Mouse (Mus musculus): ENCODE data around the gene Srr.
A peak's percentile ranks its signal among the peaks of the same experiment; 100 is the strongest.

Gene Srr

DNA sequence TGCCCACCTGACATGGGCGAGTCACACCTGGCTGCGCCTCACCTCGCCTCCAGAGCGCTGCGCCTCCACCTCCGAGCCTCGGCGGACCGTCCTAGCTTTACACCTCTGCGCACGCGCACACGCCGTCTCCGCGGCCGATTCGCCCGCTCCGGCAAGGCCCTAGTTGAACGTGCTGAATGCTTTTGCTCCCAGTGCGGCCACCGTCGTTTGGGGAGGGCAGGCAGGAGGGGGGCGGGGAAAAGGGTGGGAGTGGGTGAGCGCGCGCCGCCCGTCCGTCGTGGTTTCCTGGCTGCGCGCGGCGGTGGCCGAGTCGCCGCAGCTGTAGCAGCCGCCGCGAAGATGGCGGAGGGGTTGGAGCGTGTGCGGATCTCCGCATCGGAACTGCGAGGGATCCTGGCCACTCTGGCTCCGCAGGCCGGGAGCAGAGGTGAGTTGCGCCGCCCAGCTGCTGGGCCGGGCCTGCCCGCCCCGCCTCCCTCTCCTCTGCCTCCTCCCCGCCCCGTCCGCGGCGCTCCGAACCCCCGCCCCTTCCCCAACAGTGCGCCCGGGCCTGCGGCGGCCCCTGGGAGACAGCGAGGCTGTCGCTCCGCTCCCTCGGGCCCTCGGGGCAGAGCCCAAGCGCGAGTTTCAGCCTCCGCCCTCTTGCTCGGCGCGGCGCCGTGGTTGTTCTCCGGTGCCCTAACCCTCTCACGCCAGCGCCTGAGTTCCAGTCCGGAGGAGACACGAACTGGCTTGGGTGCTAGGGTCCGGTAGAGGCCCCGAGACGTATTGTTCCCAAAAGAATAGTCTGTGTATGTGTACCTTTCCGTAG lies at the start of gene Srr, which contains the start of gene Smg6:
Gene Srr (minus strand): TSS at position 372 of the 811 bp plus-strand sequence.
Gene Smg6 (plus strand): TSS at position 247 of the 811 bp plus-strand sequence.
- peak; percentile 88 to 89 for DNase-seq (ENCODE audit: low read depth in 2 of 2, low spot score in 2 of 2)

DNA sequence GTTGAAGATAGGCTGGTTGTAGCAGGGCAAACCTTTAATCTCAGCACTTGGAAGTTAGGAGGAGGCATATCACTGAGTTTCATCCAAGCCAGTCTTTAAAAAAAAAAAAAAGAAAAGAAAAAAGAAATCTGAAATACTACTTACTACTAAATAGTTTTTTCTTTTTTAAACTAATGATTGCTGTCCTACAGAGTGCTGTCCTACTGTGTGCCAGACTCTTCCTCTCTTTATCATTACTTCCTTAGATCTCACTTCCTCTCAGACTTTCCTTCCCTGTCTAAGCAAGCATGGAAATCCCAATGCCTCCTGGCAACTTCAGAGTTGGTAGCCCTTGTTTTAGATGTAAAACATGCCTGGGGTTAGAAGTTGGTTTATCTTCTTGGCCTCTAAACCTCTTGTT lies 48.9 kb upstream of the Srr start:
- no peak for DNase-seq (ENCODE audit: low read depth in 2 of 2, low spot score in 2 of 2)

DNA sequence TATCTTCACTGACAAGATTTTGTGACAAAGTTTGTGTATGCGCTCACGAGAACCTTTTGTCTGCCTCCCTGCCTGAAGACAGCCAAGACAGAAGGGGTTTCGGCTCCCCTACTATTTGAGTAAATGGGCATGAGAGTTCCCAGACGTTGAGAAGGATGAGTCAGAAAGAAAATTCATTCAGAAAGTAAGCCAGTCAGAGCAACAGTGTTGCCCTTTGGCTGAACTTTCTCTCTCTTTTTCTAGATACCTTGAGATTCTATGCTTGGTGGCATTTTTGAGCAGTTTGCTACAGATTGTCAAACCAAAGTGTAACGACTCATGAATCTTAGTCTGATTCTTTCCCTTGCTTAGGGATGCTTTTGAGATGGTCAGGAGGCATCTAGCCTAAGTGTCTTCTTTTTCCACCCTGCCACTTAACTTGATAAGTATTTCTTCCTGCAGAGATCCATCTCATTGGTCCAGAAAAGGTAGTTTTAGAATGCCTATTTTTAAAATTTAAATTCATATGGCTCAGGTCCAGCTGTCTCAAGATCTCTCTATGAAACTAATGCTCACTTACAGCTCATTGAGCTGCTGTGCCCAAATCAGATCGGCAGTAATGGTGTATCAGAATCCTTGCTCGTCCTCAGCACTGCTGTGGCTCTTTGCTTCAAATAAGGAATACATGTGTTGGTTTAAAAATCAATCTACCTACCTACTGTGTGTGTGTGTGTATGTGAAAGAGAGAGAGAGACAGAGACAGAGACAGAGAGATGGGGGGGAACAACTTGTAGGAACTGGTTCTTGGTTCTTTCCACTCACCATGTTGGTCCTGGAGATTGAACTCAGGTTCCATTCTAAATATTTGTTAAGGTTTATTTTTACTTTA lies 47.8 kb upstream of the Srr start:
- no peak for DNase-seq (ENCODE audit: low read depth in 2 of 2, low spot score in 2 of 2)

DNA sequence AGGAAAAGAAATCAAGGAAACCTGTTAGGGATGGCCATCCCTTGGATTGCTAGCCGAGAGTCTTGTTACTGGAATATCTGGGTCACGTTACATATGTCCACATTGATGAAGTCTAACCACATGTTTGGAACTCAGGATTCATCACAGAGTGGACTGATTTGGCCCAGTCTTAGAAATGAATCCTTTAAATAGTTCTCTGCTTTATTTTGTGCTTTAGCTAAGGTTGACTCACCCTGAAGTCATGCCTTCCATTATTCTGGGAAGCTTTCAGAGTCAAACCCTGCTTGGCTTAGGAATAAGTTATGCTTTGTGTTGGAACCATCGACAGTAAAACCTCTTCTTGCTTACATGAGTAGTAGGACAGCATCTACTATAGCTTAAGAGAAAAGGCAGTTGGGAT lies 39.8 kb upstream of the Srr start:
- DNase-seq (ENCODE audit: low read depth in 2 of 2, low spot score in 2 of 2) = no peak

DNA sequence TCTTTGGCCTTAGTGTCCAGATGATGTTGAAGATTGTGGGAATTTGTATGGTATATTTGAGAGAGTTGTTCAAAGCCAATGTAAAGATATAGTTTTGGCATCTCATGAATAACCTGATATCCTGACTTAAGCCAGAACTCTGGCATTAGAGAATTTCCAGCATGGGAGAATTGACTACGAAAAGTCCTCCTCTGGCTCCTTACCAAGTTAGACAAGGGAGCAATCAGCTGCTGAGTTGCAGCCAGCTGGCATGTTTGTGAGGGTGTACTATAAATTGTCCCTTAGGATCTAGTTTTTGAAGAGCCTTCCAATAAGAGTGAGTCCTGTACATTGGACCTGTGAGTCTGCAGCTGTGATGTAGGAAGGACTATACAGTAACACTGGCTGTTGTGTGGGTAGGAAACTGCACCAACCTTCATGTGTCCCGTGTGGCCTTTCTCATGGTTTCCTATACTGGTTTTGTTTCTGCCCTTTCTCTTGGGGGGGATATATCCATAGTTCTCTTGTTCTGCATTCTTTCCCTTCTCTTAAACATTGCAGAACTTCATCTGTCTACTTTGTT lies 37.2 kb upstream of the Srr start:
- DNase-seq (ENCODE audit: low read depth in 2 of 2, low spot score in 2 of 2) = no peak

DNA sequence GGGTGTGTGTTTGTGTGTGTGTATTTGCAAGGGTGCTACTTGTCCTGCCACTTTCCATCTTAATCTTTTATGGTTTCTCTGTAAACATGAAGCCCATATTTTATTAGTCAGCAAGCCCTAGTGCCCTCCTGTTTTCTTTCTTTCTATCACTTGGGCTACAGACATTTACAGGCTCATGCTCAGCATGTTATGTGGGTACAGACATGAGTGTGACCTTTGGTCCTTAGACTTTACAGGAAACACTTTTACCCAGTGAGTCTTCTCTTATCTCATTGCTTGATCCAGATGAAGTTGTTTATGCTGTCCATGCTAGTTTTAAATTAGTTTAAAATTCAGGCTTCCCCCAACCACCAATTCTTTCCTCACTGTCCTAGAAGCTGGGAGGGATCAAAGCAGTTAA lies 36.2 kb upstream of the Srr start:
- DNase-seq (ENCODE audit: low read depth in 2 of 2, low spot score in 2 of 2) = no peak

DNA sequence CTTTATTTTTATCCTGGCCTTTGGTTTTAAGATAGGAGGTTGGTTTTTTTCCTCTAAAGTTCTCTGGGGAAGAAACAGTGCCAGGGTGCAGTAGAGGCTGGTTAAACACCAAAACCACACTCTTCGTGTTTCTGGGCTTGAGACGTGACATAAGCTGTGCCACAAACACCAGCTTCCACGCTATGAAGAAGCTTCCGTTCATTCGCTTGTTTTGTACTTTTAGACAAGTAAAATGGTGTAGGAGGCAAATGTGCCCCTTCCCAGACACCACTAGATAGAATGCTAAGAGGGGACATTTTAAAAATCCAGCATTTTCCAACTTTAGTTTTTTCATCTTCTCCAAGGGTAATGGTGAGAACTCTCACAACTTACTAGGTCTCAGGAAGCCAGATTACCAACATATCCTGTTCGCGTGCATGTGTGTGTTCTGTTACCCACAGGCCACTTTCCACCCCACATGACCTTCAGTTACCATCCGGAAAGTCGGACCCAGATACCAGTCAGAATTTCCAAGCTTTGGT lies 34.3 kb upstream of the Srr start:
- peak; percentile 32 to 44 for DNase-seq (ENCODE audit: low read depth in 2 of 2, low spot score in 2 of 2)

DNA sequence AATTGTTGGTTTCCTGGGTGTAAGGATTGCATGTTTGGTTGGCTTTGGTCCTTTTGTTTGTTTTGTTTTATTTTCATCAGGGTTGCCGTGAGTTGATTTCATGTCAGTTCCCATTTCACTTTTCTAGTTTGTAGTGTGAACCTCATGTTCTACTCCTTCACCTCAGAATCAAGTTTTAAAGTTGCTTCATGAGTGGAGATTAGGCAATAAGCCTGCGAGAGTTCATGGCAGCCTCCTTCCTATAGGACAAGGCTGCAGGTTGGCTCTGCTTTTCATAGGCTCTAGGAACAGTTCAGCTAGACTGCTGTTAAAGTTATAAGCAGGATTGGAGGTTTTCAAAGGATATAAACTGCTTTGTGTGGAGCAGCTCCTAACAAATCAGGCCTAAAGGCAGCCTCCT lies 33.8 kb upstream of the Srr start:
- no peak for DNase-seq (ENCODE audit: low read depth in 2 of 2, low spot score in 2 of 2)

DNA sequence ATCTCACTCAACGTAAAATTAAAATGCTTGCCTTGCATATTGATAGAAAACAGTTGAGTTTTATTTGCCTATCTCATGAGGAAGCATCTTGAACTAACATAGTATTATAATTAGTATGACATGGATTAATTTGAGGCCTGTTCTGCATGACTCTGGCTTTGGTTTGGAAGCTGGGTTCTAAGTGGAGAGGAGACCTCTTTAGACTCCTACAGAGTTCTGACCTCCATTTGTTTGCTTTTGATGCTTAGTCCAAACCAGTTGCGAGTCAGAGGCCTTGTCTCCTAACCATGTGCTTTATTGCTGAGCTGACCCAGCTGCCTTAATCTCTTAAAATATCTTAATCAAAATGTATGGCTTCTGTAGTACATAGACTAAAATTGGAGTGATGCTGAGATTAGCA lies 31.9 kb upstream of the Srr start:
- DNase-seq (ENCODE audit: low read depth in 2 of 2, low spot score in 2 of 2) = no peak

DNA sequence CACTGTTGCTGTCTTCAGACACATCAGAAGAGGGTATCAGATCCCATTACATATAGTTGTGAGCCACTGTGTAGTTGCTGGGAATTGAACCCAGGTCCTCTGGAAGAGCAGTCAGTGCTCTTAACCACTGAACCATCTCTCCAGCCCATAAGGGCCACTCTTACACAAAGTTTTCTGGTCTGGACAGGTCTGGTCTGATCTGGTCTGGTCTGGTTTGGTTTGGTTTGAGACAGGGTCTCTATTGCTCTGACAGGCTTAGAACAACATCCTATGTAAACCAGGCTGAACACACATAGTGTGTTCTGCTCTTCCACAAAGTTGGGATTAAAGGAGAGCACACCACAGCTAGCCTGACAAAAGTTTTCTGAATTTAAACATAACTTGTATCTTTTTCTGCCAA lies 30.3 kb upstream of the Srr start:
- no peak for DNase-seq (ENCODE audit: low read depth in 2 of 2, low spot score in 2 of 2)

DNA sequence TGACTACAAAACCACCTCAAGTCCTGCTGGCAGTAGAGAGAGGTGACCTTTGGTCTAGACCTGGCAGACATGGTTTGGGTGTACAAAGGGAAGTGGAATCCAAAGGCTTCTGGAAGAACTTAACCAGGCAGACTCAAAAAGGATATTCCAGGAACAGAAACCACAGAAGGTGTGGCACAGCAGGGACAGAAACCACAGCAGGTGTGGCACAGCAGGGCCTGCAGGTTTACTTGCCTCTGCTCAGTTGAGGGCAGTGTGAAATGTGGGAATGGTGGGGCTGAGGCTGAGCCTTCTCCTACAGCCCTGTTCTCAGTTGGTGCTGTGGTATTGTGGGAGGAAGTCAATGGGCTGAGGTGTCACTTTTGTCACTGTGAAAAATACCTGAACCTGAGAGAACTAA lies 29.2 kb upstream of the Srr start:
- peak in 1 of 2 experiments; percentile 1 for DNase-seq (ENCODE audit: low read depth in 2 of 2, low spot score in 2 of 2)

DNA sequence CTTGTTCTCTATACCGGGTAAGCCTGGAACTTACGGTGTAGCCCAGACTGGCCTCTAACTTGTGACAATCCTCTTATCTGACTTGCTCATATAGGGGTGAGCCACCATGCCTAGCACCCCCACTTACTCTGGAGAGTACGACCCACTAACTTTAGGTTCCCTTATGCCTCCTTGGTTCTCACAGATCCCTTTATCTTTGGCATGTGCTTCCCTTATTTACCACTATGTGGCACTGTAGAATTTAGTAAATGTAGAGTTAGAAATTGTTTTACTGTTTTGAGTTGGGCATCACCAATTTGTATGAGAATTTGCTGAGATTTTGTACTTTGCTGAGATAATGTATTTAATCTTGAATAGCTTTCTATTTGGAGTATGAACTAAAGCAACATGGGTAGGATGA lies 20.6 kb upstream of the Srr start:
- DNase-seq (ENCODE audit: low read depth in 2 of 2, low spot score in 2 of 2) = peak in 1 of 2 experiments; percentile 47

DNA sequence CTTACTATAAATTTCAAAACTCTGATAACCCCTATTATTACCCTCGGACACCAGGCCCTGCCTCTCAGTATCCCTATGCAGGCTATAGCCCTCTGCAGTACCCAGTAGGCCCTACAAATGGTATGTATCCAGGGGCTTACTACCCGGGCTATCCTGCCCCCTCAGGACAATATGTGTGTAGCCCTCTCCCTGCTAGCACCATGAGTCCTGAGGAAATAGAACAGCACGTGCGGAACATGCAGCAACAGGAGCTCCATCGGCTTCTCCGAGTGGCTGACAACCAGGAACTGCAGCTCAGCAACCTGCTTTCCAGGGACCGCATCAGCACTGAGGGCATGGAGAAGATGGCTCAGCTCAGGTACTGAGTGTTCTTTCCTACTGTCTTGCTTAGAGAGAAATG lies 4.6 kb upstream of the Srr start:
- DNase-seq (ENCODE audit: low read depth in 2 of 2, low spot score in 2 of 2) = no peak

DNA sequence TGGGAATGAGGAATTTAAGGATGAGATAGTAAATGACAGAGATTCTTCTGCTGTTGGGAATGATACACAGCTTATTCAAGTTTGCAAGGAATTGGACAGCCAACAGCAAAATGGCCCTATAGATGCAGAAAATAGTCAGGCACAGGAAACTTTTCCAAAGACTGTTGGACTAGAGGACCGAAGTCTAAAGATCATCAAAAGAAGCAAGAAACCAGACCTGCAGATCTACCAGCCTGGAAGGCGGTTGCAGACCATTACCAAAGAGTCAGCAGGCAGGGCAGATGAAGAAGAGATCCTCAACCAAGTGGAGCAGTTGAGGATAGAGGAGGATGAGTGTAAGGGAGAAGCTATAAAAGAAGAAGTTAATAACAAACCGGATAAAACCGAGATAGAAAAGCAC lies 3.4 kb upstream of the Srr start:
- DNase-seq (ENCODE audit: low read depth in 2 of 2, low spot score in 2 of 2) = no peak

DNA sequence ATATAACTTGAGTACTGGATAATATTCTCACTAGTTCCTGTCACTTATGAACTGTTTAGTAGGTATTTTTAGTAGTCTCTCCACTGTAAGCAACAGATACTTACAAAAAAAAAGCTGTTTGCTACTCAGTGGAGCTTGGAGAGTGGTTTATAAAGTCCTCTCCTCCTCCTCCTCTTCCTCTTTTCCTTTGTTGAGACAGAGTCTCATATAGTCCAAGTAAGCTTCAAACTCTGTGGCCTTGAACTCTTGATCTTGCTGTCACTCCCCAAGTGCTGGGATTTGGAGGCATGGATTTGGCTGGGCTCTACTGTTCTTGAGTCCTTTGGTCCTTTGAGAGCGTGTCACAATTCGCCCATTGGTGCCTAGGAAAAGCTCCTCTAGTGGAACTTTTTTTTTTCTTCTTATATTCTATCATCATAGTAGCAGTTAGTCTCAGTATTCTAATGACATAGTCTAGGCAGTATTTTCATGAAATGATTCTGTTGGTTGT lies 1.5 kb upstream of the Srr start:
- DNase-seq (ENCODE audit: low read depth in 2 of 2, low spot score in 2 of 2) = no peak

DNA sequence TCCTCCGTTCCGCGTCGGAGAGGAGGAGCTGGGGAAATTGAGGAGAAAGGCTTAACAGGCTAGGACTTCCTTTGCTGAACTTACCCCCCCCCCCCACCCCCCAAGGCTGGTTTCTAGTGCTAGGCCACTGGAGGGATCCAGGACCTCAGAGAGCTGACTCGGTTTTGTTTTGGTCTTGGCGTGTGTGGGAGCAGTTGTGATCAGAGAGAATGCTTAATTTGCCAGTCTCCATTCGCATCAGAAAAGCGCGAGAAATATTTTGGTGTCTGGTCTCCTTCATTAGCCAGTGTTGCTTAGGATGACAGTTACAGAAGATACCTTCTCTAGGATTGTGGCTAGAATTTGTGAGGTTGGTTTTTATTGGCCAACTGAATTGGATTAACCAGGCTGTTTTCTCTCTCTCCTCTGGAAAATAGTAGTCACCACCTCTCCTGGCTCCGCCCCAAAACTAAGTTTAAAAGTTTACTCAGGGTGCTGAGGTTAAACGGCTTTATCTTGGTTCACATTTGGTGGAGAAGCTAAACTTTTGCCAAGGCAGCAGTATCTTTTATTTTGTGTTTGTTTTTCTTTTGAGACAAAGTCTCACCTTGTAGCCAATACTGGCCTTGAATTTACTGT lies 749 bp upstream of the Srr start:
- DNase-seq (ENCODE audit: low read depth in 2 of 2, low spot score in 2 of 2) = peak in 1 of 2 experiments; percentile 16

DNA sequence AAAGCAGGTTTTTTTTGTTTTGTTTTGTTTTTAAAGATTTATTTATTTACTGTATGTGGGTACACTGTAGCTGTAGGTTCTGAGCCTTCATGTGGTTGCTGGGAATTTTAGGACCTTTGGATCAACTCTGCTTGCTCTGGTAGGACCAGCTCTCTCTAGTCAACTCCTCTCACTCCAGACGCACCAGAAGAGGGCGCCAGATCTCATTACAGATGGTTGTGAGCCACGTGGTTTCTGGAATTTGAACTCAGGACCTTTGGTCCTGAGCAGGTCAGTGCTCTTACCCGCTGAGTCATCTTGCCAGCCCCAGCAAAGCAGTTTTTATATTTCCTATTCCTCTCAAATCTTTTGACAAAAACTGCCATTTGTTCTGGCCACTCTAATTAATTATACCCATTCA lies 1.6 kb downstream of the Srr start:
- DNase-seq (ENCODE audit: low read depth in 2 of 2, low spot score in 2 of 2) = peak; percentile 13 to 23

DNA sequence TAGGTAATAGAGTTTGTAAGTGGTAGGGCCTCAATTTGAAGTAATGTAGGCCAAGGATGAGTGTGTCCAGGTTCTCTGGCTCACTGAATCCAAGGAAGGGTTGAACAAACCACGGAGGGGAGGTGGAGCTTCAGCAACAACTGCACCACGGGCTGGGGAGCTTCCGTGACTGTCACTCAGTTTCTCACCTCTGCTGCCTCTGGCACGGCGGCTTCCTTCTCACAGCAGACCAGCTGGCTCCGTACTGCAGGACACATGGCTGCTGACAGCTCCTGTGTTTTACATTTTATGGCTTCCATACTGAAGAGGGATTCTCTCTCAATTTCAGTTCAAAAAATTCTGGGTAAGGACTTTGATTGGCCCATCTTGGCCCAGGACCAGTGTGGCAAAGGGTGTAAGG lies 6.5 kb downstream of the Srr start:
- DNase-seq (ENCODE audit: low read depth in 2 of 2, low spot score in 2 of 2) = no peak

DNA sequence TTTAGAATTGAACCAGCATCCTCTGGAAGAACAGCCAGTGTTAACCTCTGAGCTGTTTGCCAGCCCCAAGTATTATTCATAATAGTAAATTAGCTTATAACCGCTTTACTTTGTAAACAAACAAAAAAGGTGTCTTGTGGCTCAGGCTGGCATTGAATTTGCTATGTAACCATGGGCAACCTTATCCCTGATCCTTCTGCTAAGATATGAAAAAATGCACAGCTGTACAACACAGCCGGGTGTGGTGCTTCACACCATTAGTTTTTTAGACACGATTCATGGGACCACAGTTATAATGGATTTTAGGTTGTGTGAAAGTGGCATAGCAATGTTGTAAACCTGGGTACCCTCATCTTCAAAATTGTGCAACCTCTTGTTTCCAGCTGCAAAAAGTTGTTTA lies 13.3 kb downstream of the Srr start:
- no peak for DNase-seq (ENCODE audit: low read depth in 2 of 2, low spot score in 2 of 2)

DNA sequence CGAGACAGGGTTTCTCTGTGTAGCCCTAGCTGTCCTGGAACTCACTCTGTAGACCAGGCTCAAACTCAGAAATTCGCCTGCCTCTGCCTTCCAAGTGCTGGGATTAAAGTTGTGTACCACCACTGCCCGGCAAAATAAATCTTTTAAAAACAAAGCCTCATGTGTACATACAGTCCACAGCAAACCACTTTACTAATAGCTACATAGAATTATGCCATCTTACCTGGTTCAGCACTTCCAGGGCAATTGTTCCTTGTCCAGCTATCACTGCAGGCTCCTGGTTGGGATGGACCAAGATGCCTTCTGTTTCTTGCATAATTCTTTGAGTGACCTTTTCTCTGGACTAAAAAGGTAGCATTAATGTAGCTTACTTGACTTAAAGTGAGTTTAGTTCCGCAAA lies 15.8 kb downstream of the Srr start:
- no peak for DNase-seq (ENCODE audit: low read depth in 2 of 2, low spot score in 2 of 2)

All from CD8-positive naive resting alpha-beta T cell, adult 2 months (primary cell).